Mouse (Mus musculus): ENCODE data around the gene Farp1. TPM values are rescaled to one million over a fixed set of nuclear protein-coding genes. Genes with fewer than 3 reads are reported as not detected.
A peak's percentile ranks its signal among the peaks of the same experiment; 100 is the strongest.

The Farp1 gene
- polyA plus RNA-seq, 1 experiment from 2014 or later = 22.4 TPM

- Histone ChIP-seq H3K27ac (ENCODE audit: low read depth, low read length) (no peak overlapping the region), H3K4me1 (ENCODE audit: control insufficient read depth, insufficient read depth, low read length) (peaks cover 2% of the 10 kb centered on the region; the same call in 1 of the 2 replicates), H3K36me3 (ENCODE audit: control insufficient read depth, insufficient read depth, low read length) (no peaks in the 10 kb centered on the region), H3K27me3 (ENCODE audit: control insufficient read depth, insufficient read depth, low read length) (no peaks in the 10 kb centered on the region), H3K9ac (ENCODE audit: low read length) (no peak overlapping the region), H3K9me3 (ENCODE audit: control insufficient read depth, low read length) (no peaks in the 10 kb centered on the region), H3K4me2 (no peak overlapping the region), H3K4me3 (ENCODE audit: low read depth, low read length) (no peak overlapping the region)
- DNase-seq (ENCODE audit: low spot score, missing footprints) (no peak), ATAC-seq (ENCODE audit: low FRiP score) (no peak)
- WGBS = 89% methylated on average over 13 of the region's 13 CpGs
Measured at GRCm38 (mm10) chr14:121255469-121255868, 220.5 kb downstream of the Farp1 start.

- no peak overlapping the region for H3K4me2 ChIP-seq
- no peaks in the 10 kb centered on the region for H3K9me3 ChIP-seq (ENCODE audit: control insufficient read depth, low read length)
- DNase-seq (ENCODE audit: low spot score, missing footprints) (no peak), ATAC-seq (ENCODE audit: low FRiP score) (no peak)
- 91% methylated on average over 7 of the region's 7 CpGs for WGBS
- H3K27me3 ChIP-seq (ENCODE audit: control insufficient read depth, insufficient read depth, low read length) = no peaks in the 10 kb centered on the region
- H3K36me3 ChIP-seq (ENCODE audit: control insufficient read depth, insufficient read depth, low read length) = no peaks in the 10 kb centered on the region
- H3K27ac ChIP-seq (ENCODE audit: low read depth, low read length) = no peak overlapping the region
- H3K4me3 ChIP-seq (ENCODE audit: low read depth, low read length) = no peak overlapping the region
- no peak overlapping the region for H3K9ac ChIP-seq (ENCODE audit: low read length)
- H3K4me1 ChIP-seq (ENCODE audit: control insufficient read depth, insufficient read depth, low read length) = peaks cover 2% of the 10 kb centered on the region; the same call in 1 of the 2 replicates
Measured at GRCm38 (mm10) chr14:121256896-121257295, 221.9 kb downstream of the Farp1 start.

DNA sequence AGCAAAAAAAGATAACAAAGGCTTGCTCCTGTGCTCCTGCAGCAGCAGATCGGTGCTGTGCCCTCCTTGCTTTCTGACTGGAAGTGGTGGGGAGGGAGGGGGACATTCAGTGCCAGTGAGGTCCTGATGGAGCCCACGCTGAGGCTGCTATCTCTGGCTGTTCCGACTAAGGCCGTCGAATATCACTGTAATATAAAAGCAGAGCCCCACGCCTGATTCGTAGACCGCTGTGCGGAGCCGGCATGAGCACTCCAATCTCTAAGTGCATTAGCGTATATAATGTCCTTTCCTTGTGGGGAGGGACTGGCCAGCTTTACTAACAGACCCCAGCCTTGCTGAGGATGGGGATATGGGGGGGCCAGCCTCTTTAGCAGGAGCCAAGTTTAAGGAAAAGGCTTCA, 224.3 kb downstream of the Farp1 start:
- DNase-seq (ENCODE audit: low spot score, missing footprints) (no peak), ATAC-seq (ENCODE audit: low FRiP score) (0 out of 2 replicates have a peak, but pooled peaks have one; percentile 22)
- H3K4me1 ChIP-seq (ENCODE audit: control insufficient read depth, insufficient read depth, low read length) = peaks cover 2% of the 10 kb centered on the region; the same call in 1 of the 2 replicates
- no peaks in the 10 kb centered on the region for H3K27me3 ChIP-seq (ENCODE audit: control insufficient read depth, insufficient read depth, low read length)
- H3K27ac ChIP-seq (ENCODE audit: low read depth, low read length) = no peak overlapping the region
- H3K4me2 ChIP-seq = no peak overlapping the region
- no peaks in the 10 kb centered on the region for H3K36me3 ChIP-seq (ENCODE audit: control insufficient read depth, insufficient read depth, low read length)
- no peaks in the 10 kb centered on the region for H3K9me3 ChIP-seq (ENCODE audit: control insufficient read depth, low read length)
- no peak overlapping the region for H3K9ac ChIP-seq (ENCODE audit: low read length)
- WGBS = 68% methylated on average over 11 of the region's 11 CpGs
- no peak overlapping the region for H3K4me3 ChIP-seq (ENCODE audit: low read depth, low read length)

- Histone ChIP-seq H3K4me2 (no peak overlapping the region), H3K4me3 (ENCODE audit: low read depth, low read length) (no peak overlapping the region), H3K9me3 (ENCODE audit: control insufficient read depth, low read length) (no peaks in the 10 kb centered on the region), H3K27ac (ENCODE audit: low read depth, low read length) (no peak overlapping the region), H3K27me3 (ENCODE audit: control insufficient read depth, insufficient read depth, low read length) (no peaks in the 10 kb centered on the region), H3K9ac (ENCODE audit: low read length) (no peak overlapping the region), H3K36me3 (ENCODE audit: control insufficient read depth, insufficient read depth, low read length) (no peaks in the 10 kb centered on the region), H3K4me1 (ENCODE audit: control insufficient read depth, insufficient read depth, low read length) (peaks cover 2% of the 10 kb centered on the region; the same call in 1 of the 2 replicates)
- 50% methylated on average over 7 of the region's 7 CpGs for WGBS
- DNase-seq (ENCODE audit: low spot score, missing footprints) = peak; percentile 96
- ATAC-seq (ENCODE audit: low FRiP score) = 0 out of 2 replicates have a peak, but pooled peaks have one; percentile 56
Measured at GRCm38 (mm10) chr14:121259789-121260188, 224.8 kb downstream of the Farp1 start.

DNA sequence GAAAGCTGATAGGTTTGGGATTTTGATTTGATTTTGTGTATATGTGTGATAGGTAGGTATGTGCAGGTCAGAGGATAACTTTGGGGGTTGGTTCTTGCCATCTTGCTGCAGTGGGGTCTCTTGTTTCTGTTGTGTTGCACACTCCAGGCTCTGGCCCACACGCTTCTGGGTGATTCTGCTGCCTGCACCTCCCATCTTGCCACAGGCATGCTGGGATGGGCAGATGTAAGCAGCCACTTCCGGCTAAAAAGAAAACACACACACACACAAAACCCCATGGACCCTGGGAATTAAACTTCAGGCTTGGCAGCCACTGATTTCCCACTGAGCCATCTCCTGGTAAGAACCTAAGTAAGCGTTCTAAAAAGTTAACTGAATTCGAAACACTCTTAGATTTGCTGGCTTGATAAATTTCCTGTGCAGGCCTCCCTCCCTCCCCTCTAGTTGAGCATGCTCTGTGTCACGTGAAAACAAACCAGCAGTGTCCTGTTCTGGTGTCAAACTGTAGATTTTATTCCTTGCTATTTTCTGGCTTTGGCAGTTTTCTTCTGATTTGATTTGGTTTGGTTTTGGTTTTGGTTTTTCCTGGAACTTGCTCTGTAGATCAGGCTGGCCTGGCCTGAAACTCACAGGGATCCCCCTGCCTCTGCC, 226.4 kb downstream of the Farp1 start:
- H3K9ac ChIP-seq (ENCODE audit: low read length) = no peak overlapping the region
- H3K4me3 ChIP-seq (ENCODE audit: low read depth, low read length) = no peak overlapping the region
- no peaks in the 10 kb centered on the region for H3K36me3 ChIP-seq (ENCODE audit: control insufficient read depth, insufficient read depth, low read length)
- no peak overlapping the region for H3K27ac ChIP-seq (ENCODE audit: low read depth, low read length)
- DNase-seq (ENCODE audit: low spot score, missing footprints) (no peak), ATAC-seq (ENCODE audit: low FRiP score) (no peak)
- H3K4me2 ChIP-seq = no peak overlapping the region
- WGBS = 85% methylated on average over 5 of the region's 5 CpGs
- H3K4me1 ChIP-seq (ENCODE audit: control insufficient read depth, insufficient read depth, low read length) = peaks cover 2% of the 10 kb centered on the region; the same call in 1 of the 2 replicates
- no peaks in the 10 kb centered on the region for H3K27me3 ChIP-seq (ENCODE audit: control insufficient read depth, insufficient read depth, low read length)
- H3K9me3 ChIP-seq (ENCODE audit: control insufficient read depth, low read length) = no peaks in the 10 kb centered on the region

DNA sequence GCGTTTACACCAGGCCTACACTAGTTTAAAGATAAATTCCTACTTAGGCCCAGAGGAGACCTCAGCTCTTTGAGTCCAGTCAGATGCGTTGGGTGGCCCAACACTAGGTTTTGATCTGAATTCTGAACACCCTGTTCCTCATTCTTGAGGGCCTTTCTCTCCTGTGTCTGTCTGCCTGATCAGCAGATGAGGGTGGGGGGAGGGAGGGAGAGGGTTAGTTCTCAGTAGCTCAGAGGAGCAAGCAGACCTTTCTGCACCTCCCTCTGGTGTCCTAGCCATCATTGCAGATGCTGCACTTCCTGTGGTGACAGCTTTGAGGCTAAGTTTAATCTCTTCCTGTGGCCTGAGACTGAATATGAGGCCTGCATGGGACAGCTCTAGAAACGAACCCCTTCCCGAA, 227.6 kb downstream of the Farp1 start:
- no peak for ATAC-seq (ENCODE audit: low FRiP score)
- no peak for DNase-seq (ENCODE audit: low spot score, missing footprints)

DNA sequence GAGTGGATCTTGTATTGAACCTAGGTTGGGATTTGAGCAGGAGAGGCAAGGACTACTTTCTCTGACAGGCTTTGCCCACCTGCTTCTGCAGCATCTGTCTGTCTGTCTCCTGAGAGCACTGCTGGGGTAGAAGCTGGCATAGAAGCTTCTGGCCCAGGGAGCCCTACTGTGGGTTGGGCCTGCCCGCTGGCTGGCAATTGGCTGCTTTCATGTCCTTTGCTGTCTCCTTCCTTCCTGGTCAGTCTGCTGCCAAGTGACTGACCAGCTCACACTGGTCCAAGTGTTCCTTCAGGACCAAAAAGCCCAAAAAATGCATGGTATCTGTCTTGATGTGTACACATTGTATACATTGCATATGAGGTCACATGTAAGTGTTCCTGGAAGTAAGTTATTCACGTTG, 228.9 kb downstream of the Farp1 start:
- DNase-seq (ENCODE audit: low spot score, missing footprints) = no peak
- no peak overlapping the region for H3K27ac ChIP-seq (ENCODE audit: low read depth, low read length)
- no peaks in the 10 kb centered on the region for H3K27me3 ChIP-seq (ENCODE audit: control insufficient read depth, insufficient read depth, low read length)
- no peak overlapping the region for H3K4me2 ChIP-seq
- H3K4me1 ChIP-seq (ENCODE audit: control insufficient read depth, insufficient read depth, low read length) = peaks cover 2% of the 10 kb centered on the region; the same call in 1 of the 2 replicates
- H3K9me3 ChIP-seq (ENCODE audit: control insufficient read depth, low read length) = no peaks in the 10 kb centered on the region
- H3K36me3 ChIP-seq (ENCODE audit: control insufficient read depth, insufficient read depth, low read length) = no peaks in the 10 kb centered on the region
- ATAC-seq (ENCODE audit: low FRiP score) = no peak
- 84% methylated on average over 2 of the region's 2 CpGs for WGBS
- H3K4me3 ChIP-seq (ENCODE audit: low read depth, low read length) = no peak overlapping the region
- no peak overlapping the region for H3K9ac ChIP-seq (ENCODE audit: low read length)

More for the DNA sequence above, 227.6 kb downstream of the Farp1 start:
- H3K9ac ChIP-seq (ENCODE audit: low read length) = no peak overlapping the region
- WGBS = 86% methylated on average over 4 of the region's 4 CpGs
- no peaks in the 10 kb centered on the region for H3K9me3 ChIP-seq (ENCODE audit: control insufficient read depth, low read length)
- no peaks in the 10 kb centered on the region for H3K36me3 ChIP-seq (ENCODE audit: control insufficient read depth, insufficient read depth, low read length)
- H3K4me3 ChIP-seq (ENCODE audit: low read depth, low read length) = no peak overlapping the region
- H3K4me1 ChIP-seq (ENCODE audit: control insufficient read depth, insufficient read depth, low read length) = peaks cover 2% of the 10 kb centered on the region; the same call in 1 of the 2 replicates
- H3K4me2 ChIP-seq = no peak overlapping the region
- no peaks in the 10 kb centered on the region for H3K27me3 ChIP-seq (ENCODE audit: control insufficient read depth, insufficient read depth, low read length)
- H3K27ac ChIP-seq (ENCODE audit: low read depth, low read length) = no peak overlapping the region

DNA sequence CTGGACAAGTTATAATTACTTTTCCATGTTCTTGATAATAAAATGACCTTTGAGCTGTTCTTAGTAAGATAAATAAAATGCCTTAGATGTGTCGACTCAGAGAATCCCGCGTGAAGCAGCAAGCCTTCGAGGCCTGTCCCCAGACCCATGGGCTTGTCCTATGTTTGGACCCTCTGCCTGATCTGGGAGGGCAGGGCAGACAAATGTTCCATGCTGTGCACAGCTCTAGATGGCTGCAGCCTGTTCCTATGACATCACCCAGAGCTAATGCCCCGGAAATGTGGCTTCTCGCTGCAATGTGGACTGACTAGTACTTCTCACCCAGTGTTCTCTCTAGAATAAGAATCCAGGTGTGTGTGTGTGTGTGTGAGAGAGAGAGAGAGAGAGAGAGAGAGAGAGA, 229.5 kb downstream of the Farp1 start:
- Histone ChIP-seq H3K27ac (ENCODE audit: low read depth, low read length) (no peak overlapping the region), H3K9me3 (ENCODE audit: control insufficient read depth, low read length) (no peaks in the 10 kb centered on the region), H3K27me3 (ENCODE audit: control insufficient read depth, insufficient read depth, low read length) (no peaks in the 10 kb centered on the region), H3K36me3 (ENCODE audit: control insufficient read depth, insufficient read depth, low read length) (no peaks in the 10 kb centered on the region), H3K4me2 (no peak overlapping the region), H3K4me1 (ENCODE audit: control insufficient read depth, insufficient read depth, low read length) (no peaks in the 10 kb centered on the region), H3K9ac (ENCODE audit: low read length) (no peak overlapping the region), H3K4me3 (ENCODE audit: low read depth, low read length) (no peak overlapping the region)
- no peak for ATAC-seq (ENCODE audit: low FRiP score)
- 90% methylated on average over 6 of the region's 6 CpGs for WGBS
- DNase-seq (ENCODE audit: low spot score, missing footprints) = no peak

DNA sequence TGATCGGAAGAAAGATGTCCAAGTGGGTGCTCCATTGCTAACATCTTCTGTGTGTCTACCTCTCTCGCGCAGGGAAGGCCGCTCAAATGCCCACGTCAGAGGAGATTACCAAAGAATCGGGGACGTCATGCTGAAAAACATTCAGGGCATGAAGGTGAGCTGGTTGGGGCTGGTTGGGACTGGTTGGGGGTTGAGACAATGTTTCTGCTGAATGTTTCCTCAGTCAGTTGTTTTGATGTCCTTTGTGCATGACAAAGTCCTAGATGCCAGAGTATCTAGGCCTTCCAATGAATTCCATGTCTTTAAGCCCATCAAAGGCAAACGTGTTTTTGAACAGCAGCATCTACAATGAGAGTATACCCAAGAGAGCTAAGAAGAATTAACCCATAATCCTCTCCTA, 232.8 kb downstream of the Farp1 start:
- H3K4me1 ChIP-seq (ENCODE audit: control insufficient read depth, insufficient read depth, low read length) = no peaks in the 10 kb centered on the region
- H3K27ac ChIP-seq (ENCODE audit: low read depth, low read length) = no peak overlapping the region
- DNase-seq (ENCODE audit: low spot score, missing footprints) (no peak), ATAC-seq (ENCODE audit: low FRiP score) (no peak)
- H3K4me3 ChIP-seq (ENCODE audit: low read depth, low read length) = no peak overlapping the region
- H3K9me3 ChIP-seq (ENCODE audit: control insufficient read depth, low read length) = no peaks in the 10 kb centered on the region
- peaks cover 3% of the 10 kb centered on the region; the same call in 1 of the 2 replicates for H3K36me3 ChIP-seq (ENCODE audit: control insufficient read depth, insufficient read depth, low read length)
- H3K9ac ChIP-seq (ENCODE audit: low read length) = no peak overlapping the region
- no peaks in the 10 kb centered on the region for H3K27me3 ChIP-seq (ENCODE audit: control insufficient read depth, insufficient read depth, low read length)
- WGBS = 78% methylated on average over 8 of the region's 8 CpGs
- no peak overlapping the region for H3K4me2 ChIP-seq

All from midbrain, embryonic 11.5 days (tissue).